Mouse (Mus musculus) lung, adult 2 months (tissue): ENCODE measurements around the gene Grk5. TPM values are rescaled to one million over a fixed set of nuclear protein-coding genes. Genes with fewer than 3 reads are reported as not detected.

Source experiments
- DNase-seq: peaks from one replicate; pipeline ENCODE4 v3.0.0; 2022
- H3K4me1 ChIP-seq: fragments of 200-500 bp; 2 replicates; pipeline ENCODE4 v1.6.1; 2011; ENCODE audit warnings: low read length; ENCODE audit not compliant: control insufficient read depth, insufficient read depth
- H3K4me3 ChIP-seq: fragments of 200-500 bp; replicated peaks from 2 replicates; pipeline ENCODE3; 2011; ENCODE audit warnings: low read depth, mild to moderate bottlenecking, control low read depth, low read length; ENCODE audit errors: extremely low read depth
- CTCF ChIP-seq: fragments of 200-500 bp; IDR thresholded peaks from 2 replicates; pipeline ENCODE4 v1.5.1; 2011; ENCODE audit warnings: mild to moderate bottlenecking, low read length, control low read depth; ENCODE audit not compliant: insufficient read depth
- POLR2A ChIP-seq: fragments of 200-500 bp; IDR thresholded peaks from 2 replicates; pipeline ENCODE4 v1.6.1; 2011; ENCODE audit warnings: low read depth, mild to moderate bottlenecking, control low read depth, low read length, borderline replicate concordance; ENCODE audit errors: extremely low read depth
- WGBS: fragments of 180-500 bp; shearing (Covaris S2); methylation state at CpG from one replicate; pipeline ENCODE4 v1.1.7; 2018; 5-methylcytosine and 5-hydroxymethylcytosine counted together
- polyA plus RNA-seq: library from polyadenylated mRNA; depleted of rRNA; stranded (reverse); fragments of >200 nt; gene quantifications from 2 replicates; pipeline ENCODE4 v1.2.3, GENCODE M21; 2012

Grk5 gene
- polyA plus RNA-seq, 1 experiment = 10.8 TPM

GRCm38 (mm10) chr19:60945801-60946311, 56.3 kb downstream of the Grk5 start:
- TF ChIP-seq POLR2A = no peak
- no peak for TF ChIP-seq CTCF
- peak; percentile 56 for DNase-seq
- 42% methylated on average over 3 of the region's 3 CpGs for WGBS
- peaks cover 39% of the 10 kb centered on the region for H3K4me1 ChIP-seq
- no peak overlapping the region for H3K4me3 ChIP-seq

GRCm38 (mm10) chr19:60946656-60947055, 57.1 kb downstream of the Grk5 start:
- no peak for DNase-seq
- 17% methylated on average over 2 of the region's 2 CpGs for WGBS
- no peak for TF ChIP-seq POLR2A
- TF ChIP-seq CTCF = no peak
- Histone ChIP-seq H3K4me3 (no peak overlapping the region), H3K4me1 (peaks cover 40% of the 10 kb centered on the region)

DNA sequence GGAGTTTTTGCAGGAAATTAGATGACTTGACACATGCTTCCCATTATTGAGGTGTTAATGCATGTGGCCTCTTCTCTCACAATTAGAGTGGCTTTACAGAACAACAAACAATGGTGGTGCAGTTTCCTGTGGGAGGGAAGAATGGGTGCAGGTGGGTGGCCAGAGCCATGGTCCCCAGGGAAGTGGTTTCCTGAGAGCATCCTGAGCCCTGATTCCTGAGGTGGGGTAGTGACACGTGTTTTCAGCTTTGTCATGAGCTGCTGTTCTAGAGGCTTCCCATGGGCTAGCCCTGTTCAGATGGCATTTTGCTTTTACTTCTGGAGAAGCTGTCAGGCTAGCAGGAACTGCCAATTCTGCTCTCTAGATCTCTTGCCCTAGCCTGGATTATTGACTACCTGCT, 59.4 kb downstream of the Grk5 start:
- no peak for TF ChIP-seq POLR2A
- TF ChIP-seq CTCF = no peak
- no peak for DNase-seq
- Histone ChIP-seq H3K4me3 (no peak overlapping the region), H3K4me1 (peaks cover 38% of the 10 kb centered on the region)
- 33% methylated on average over 1 of the region's 1 CpGs for WGBS

- TF ChIP-seq CTCF = no peak
- no peak for TF ChIP-seq POLR2A
Observed at GRCm38 (mm10) chr19:60950056-60950869, 60.7 kb downstream of the Grk5 start.

DNA sequence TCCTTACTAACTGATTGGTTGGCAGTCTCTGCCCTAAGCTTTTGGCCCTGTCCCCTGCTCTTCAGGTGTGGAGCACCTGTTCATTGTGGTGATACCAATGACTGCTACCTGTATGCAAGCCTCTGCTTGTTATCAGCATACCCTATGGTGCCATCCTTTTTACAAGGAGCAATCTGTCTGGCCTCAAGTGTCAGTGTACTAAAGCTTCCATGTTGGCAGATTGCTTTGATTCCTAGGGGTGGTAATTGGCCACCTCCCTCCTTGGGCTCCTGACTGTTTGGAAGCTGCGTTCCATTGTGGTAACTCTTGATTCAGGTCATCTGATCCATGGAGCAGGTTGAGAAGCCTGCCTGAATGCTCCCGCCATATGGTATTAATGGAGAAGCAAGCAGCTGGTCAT, 65.6 kb downstream of the Grk5 start:
- Histone ChIP-seq H3K4me3 (no peak overlapping the region), H3K4me1 (peaks cover 30% of the 10 kb centered on the region)
- 92% methylated on average over 2 of the region's 2 CpGs for WGBS
- TF ChIP-seq CTCF = no peak
- no peak for TF ChIP-seq POLR2A
- DNase-seq = no peak

More at GRCm38 (mm10) chr19:60950056-60950869, 60.7 kb downstream of the Grk5 start:
- no peak for DNase-seq
- 33% methylated on average over 7 of the region's 7 CpGs for WGBS
- Histone ChIP-seq H3K4me3 (no peak overlapping the region), H3K4me1 (peaks cover 30% of the 10 kb centered on the region)

- TF ChIP-seq POLR2A = no peak
- no peak for TF ChIP-seq CTCF
- no peak overlapping the region for H3K4me3 ChIP-seq
- no peak for DNase-seq
- peaks cover 25% of the 10 kb centered on the region for H3K4me1 ChIP-seq
- 82% methylated on average over 1 of the region's 1 CpGs for WGBS
Observed at GRCm38 (mm10) chr19:60955712-60956111, 66.2 kb downstream of the Grk5 start.

DNA sequence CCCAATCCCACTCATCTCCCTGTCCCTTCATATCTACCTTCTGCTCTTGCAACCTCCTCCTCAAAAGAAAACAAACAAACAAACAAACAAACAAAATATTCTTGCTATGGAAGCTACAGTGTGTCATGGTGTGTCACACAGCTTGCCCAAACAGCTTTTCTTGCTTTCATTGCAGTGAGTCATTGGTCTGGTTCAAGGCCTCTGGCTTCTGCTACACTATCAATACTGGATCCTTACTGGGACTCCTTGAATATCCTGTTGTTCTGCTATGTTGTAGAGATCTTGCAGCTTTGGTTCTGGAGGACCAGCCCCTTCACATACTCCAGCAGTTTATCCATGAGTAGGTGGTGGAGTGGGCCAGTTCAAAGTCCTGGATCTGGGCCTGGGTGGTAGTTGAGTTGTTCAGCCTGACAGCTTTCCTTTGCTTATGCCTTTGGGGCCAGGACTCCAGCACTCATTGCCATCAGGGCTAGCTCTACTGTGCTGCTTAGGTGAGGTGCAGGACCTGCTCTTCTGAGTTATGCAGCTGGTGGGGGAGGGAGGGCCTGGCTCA, 66.7 kb downstream of the Grk5 start:
- no peak for TF ChIP-seq POLR2A
- TF ChIP-seq CTCF = no peak
- Histone ChIP-seq H3K4me1 (peaks cover 23% of the 10 kb centered on the region), H3K4me3 (no peak overlapping the region)
- no peak for DNase-seq

- Histone ChIP-seq H3K4me1 (peaks cover 34% of the 10 kb centered on the region), H3K4me3 (no peak overlapping the region)
- TF ChIP-seq CTCF = no peak
- no peak for TF ChIP-seq POLR2A
- no peak for DNase-seq
- 51% methylated on average over 1 of the region's 1 CpGs for WGBS
Observed at GRCm38 (mm10) chr19:60959706-60960230, 70.2 kb downstream of the Grk5 start.

DNA sequence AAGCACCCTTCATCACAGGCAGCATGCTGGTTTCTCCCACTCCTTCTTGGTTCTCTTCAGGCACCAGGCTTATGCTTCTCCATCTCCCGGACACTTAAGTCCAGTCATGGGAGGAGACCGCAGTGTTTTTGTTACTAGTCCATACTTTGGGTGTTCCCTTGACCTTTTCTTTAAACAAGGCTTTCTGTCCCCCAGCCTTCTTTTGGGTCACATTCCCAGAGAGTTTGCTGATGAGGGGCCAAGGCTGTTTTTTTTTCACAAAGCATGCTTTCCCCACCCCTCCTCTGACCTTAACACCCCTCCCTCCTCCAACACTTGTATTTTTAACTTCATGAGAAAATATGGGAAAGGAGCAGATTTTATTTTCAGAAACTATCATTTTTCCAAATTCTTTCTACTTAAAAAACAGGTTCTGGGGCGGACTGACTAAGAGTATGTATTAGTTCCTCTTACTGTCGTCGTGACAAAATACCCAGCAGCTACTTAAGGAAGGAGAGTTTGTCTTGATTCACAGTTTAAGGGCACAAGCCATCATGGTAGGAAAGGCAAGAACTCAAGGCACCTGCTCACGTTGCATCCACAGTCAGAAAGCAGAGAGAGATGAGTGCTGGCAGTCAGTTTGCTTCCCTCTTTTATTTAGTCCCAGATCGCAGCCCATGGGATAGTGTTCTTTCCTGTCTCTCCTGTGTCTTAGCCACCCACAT, 73.0 kb downstream of the Grk5 start:
- no peak overlapping the region for H3K4me3 ChIP-seq
- 67% methylated on average over 7 of the region's 7 CpGs for WGBS
- peaks cover 25% of the 10 kb centered on the region for H3K4me1 ChIP-seq
- no peak for DNase-seq
- TF ChIP-seq POLR2A = no peak
- no peak for TF ChIP-seq CTCF
